Mouse (Mus musculus) liver, embryonic 15.5 days (tissue): Measurements from ENCODE around the gene Gm525. TPM values are rescaled to one million over a fixed set of nuclear protein-coding genes. Genes with fewer than 3 reads are reported as not detected.

ENCODE experiments used
- ATAC-seq: fragments of 200-750 bp; cut with Nextera tagmentation; 2 replicates; pipeline ENCODE4 v1.8.0; 2017; ENCODE audit warnings: moderate number of reproducible peaks, mild to moderate bottlenecking, moderate library complexity; ENCODE audit not compliant: insufficient read depth
- H3K27ac ChIP-seq: fragments of 300-500 bp; sonication (generic); replicated peaks from 2 replicates; pipeline ENCODE4 v1.5.1; 2015; ENCODE audit warnings: mild to moderate bottlenecking, inconsistent platforms
- H3K27me3 ChIP-seq: fragments of 300-500 bp; sonication (generic); 2 replicates; pipeline ENCODE4 v1.6.1; 2015; ENCODE audit warnings: mild to moderate bottlenecking, inconsistent platforms
- H3K36me3 ChIP-seq: fragments of 300-500 bp; sonication (generic); replicated peaks from 2 replicates; pipeline ENCODE4 v1.6.1; 2015; ENCODE audit warnings: moderate library complexity, mild to moderate bottlenecking, inconsistent platforms
- H3K4me1 ChIP-seq: fragments of 300-500 bp; sonication (generic); replicated peaks from 2 replicates; pipeline ENCODE4 v1.6.1; 2015; ENCODE audit warnings: inconsistent platforms
- H3K4me2 ChIP-seq: fragments of 300-500 bp; sonication (generic); 2 replicates; pipeline ENCODE4 v1.6.1; 2015; ENCODE audit warnings: moderate library complexity, mild to moderate bottlenecking, inconsistent platforms
- H3K4me3 ChIP-seq: fragments of 300-500 bp; sonication (generic); replicated peaks from 2 replicates; pipeline ENCODE4 v1.5.1; 2015; ENCODE audit warnings: mild to moderate bottlenecking, inconsistent platforms
- H3K9ac ChIP-seq: fragments of 300-500 bp; sonication (generic); 2 replicates; pipeline ENCODE4 v1.6.1; 2015; ENCODE audit warnings: moderate library complexity, mild to moderate bottlenecking, inconsistent platforms
- H3K9me3 ChIP-seq: fragments of 300-500 bp; sonication (generic); replicated peaks from 2 replicates; pipeline ENCODE4 v1.6.1; 2016; ENCODE audit warnings: inconsistent platforms
- WGBS: fragments of 180-500 bp; shearing (Covaris S2); methylation state at CpG from one replicate; pipeline ENCODE4 v1.1.7; 2015; ENCODE audit warnings: mixed read lengths; ENCODE audit not compliant: insufficient replicate concordance; 5-methylcytosine and 5-hydroxymethylcytosine counted together
- polyA plus RNA-seq: library from polyadenylated mRNA; unstranded; fragments of >200 nt; fragmentation: Nextera tagmentation; extraction: Ambion mirVana; gene quantifications from 2 replicates; pipeline ENCODE4 v1.2.1, GENCODE M21; 2015

The Gm525 gene
- polyA plus RNA-seq, 1 experiment from 2014 or later = not detected

DNA sequence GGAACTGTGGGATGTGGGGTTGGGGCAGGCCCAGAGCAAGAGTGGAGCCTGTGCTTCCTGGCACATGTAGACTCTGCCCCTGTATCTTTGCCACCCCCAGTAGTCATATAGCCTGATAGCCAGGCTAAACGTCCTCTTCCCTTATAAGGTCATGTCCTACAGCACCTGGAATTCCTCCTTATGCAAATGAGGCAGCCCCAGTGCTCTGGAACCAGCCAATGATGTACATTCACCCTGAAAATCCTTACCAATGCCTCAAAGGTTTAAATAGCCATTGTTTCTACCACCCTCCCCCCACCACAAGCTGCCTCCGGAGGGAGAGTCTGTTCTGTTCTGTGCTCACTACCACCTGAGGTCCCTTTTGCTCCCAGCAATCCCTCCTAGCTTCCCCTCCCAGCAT is 60.6 kb downstream of the Gm525 start:
- no peaks in the 10 kb centered on the region for H3K9me3 ChIP-seq
- no peak overlapping the region for H3K4me2 ChIP-seq
- H3K4me3 ChIP-seq = no peak overlapping the region
- WGBS = 40% methylated on average over 2 of the region's 2 CpGs
- no peaks in the 10 kb centered on the region for H3K36me3 ChIP-seq
- no peak for ATAC-seq
- H3K4me1 ChIP-seq = no peaks in the 10 kb centered on the region
- no peak overlapping the region for H3K27ac ChIP-seq
- no peak overlapping the region for H3K9ac ChIP-seq
- H3K27me3 ChIP-seq = no peaks in the 10 kb centered on the region

DNA sequence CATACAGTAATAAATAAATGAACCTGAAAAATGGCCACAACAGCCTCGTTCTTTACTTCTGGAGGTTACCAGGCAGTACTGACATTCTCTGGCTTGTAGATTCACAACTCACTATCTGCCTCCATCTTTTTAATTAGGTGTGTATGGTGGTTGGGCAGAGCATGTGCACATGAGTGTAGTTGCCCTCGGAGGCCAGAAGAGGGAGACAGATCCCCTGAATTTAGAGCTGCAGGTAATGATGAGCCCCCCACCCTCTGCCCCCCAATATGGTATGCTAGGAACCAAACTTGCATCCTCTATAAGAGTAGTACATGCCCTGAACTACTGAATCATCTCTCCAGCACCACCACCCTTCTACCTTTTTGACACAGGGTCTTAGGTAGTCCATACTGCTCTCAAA is 64.3 kb downstream of the Gm525 start:
- whole genome bisulfite sequencing = 59% methylated on average over 2 of the region's 2 CpGs
- Histone ChIP-seq H3K9ac (no peak overlapping the region), H3K27me3 (no peaks in the 10 kb centered on the region), H3K4me2 (no peak overlapping the region), H3K27ac (no peak overlapping the region), H3K4me3 (no peak overlapping the region), H3K9me3 (no peaks in the 10 kb centered on the region), H3K36me3 (no peaks in the 10 kb centered on the region), H3K4me1 (no peaks in the 10 kb centered on the region)
- no peak for ATAC-seq

Other genes with a start within 250 kb of the Gm525 start
- 8.7 and 9.7 TPM in 2 replicates for gene Akap1, start 209.3 kb upstream of the Gm525 start, polyA plus RNA-seq
- 47.8 and 50.1 TPM in 2 replicates for gene Scpep1, start 118.4 kb upstream of the Gm525 start, polyA plus RNA-seq
- gene Elobl, start 106.9 kb upstream of the Gm525 start, polyA plus RNA-seq = not detected in 2 replicates
- gene Coil, start 103.6 kb upstream of the Gm525 start, polyA plus RNA-seq = 3.4 and 4.0 TPM in 2 replicates
- gene Trim25, start 74.5 kb upstream of the Gm525 start, polyA plus RNA-seq = 19.6 and 20.4 TPM in 2 replicates
- gene Dgke, start 7.0 kb upstream of the Gm525 start, polyA plus RNA-seq = 0.40 and 0.62 TPM in 2 replicates
- not detected in 2 replicates for gene Nog, start 228.5 kb downstream of the Gm525 start, polyA plus RNA-seq